Mouse (Mus musculus): ENCODE results near the gene Atg9b. TPM values are rescaled to one million over a fixed set of nuclear protein-coding genes. Genes with fewer than 3 reads are reported as not detected.

The Atg9b gene
- total RNA-seq, 2 experiments from 2014 or later, result 5.0 to 5.2 TPM

DNA sequence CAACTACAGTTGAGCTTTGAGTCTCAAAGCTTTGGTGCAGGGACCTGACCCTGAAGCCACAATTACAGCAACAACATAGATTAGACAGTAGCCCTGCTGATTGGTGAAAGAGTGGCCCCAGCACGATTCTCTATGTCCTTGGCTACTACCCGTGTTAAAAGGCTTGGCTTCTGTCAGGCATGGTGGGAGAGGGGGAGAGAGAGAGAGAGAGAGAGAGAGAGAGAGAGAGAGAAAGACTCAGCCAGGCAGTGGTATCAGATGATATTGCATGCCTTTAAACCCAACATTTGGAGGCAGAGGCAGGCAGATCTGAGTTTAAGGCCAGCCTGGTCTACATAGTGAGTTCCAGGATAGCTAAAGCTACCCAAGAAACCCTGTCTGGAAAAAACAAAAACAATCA, 10.0 kb downstream of the Atg9b start:
- no peak for DNase-seq (ENCODE audit: low spot score in 2 of 2)

DNA sequence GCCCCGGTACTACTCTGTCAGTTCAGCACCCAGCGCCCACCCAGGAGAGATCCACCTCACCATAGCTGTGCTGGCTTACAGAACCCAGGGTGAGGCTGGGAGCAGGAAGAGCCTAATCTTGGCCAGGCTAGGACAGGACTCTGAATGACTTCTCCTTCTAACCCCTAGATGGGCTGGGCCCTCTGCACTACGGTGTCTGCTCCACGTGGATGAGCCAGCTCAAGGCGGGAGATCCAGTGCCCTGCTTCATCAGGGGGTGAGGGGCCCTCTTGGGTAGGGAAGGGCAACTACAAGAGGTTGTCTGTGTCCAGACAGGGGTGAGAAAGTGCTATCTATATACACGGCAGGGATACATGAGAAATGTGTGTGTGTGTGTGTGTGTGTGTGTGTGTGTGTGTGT, 10.5 kb downstream of the Atg9b start:
- DNase-seq (ENCODE audit: low spot score in 2 of 2), result no peak

DNA sequence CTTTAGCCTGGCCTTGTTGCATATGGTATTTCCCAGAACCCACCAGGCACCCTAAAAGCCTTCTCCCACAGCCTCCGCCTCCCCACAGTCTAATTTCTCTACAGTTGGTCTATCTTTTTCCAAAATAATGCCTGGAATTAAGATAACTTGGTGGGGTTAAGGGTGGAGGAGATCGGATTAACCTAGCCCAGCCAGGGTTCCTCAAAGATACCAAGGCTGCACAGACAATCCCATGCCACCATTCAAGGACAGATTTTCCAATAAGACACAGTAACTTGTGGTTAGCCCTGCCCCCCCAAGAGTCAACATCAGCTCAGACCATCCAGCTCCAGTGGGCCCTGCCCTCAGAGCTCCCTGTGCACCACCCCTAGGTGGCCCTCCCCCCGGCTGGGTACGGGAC, 11.4 kb downstream of the Atg9b start:
- no peak for DNase-seq (ENCODE audit: low spot score in 2 of 2)

DNA sequence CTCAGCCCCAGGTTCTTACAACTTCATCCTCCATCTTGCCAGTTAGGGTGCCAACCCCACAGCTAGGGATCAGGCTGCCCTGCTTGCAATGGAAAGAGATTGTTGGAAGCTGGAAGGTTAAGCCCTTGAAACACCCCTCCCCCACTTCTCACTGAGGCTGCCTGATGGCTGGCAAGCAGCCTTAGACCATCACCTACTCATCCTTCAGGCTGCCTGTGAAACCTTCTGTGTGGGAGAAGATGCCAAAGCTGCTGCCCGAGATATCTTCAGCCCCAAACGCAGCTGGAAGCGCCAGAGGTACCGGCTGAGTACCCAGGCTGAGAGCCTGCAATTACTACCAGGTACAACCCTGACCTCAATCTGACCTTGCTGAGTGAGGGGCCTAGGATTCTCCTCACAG, 12.4 kb downstream of the Atg9b start:
- no peak for DNase-seq (ENCODE audit: low spot score in 2 of 2)

DNA sequence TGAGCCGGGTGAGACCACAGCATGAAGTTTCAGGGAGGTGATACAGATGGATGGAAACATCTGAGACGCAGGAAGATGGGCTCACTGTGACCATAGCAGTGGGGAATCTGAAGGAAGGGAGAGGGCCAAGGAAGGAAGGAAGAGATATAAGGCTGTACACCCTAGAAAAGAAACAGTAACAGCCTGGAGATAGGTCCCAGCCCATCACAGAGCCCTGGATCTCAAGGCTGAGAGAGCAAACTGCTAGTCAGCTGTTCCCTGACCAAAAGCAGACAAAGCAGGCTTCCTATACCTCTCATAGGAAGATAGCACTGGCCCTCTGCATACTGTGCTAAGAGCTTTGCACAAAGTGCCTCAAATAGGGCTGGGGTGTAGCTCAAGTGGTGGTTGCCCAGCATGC, 13.2 kb downstream of the Atg9b start:
- DNase-seq (ENCODE audit: low spot score in 2 of 2), result no peak

DNA sequence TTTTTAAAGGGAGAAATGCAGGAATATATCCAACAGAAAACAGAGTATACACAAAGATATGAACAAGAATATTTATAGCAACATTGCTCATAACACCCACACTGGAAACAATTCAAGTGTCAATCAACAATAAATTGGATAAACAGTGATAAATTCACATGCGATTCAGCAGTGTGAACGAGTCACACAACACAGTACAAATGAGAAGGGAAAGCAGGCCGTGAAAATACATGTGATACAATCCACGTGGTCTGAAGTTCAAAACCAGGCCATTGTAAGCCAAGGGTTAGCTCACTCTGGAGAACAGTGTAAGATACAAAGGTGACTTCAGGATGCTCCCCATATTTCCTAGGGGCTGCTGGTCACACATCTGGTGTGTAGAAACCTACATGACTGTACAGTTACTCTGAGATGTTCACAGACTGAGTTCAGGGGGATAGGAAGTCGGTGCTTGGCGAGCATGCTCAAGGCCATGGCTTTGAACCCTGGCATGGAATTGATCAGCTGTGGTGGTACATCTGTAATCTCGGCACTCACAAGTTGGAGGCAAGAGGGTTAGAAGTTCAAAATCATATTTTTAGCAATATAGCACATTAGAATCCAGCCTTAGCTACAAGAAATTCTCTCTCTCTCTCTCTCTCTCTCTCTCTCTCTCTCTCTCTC, 17.1 kb downstream of the Atg9b start:
- DNase-seq (ENCODE audit: low spot score in 2 of 2), result no peak

DNA sequence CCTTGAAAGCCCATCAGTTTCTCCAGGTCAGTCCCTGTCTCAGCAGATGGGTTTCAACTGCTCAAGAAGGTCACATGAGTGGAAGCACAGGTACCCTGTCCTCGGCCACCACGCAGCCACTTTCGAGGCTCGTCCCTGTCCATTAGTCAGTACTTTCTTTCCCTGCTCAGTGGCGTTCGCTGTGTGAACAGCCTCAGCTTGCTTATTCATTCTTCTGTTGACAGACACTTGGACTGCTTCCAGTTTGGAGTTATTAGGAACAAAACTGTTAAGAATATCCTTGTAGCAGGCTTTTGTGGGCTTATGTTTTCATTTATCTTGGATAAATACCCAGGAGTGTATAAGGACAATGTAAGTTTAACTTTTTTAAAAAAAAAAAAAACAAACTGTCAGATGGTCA, 17.7 kb downstream of the Atg9b start:
- no peak for DNase-seq (ENCODE audit: low spot score in 2 of 2)

DNA sequence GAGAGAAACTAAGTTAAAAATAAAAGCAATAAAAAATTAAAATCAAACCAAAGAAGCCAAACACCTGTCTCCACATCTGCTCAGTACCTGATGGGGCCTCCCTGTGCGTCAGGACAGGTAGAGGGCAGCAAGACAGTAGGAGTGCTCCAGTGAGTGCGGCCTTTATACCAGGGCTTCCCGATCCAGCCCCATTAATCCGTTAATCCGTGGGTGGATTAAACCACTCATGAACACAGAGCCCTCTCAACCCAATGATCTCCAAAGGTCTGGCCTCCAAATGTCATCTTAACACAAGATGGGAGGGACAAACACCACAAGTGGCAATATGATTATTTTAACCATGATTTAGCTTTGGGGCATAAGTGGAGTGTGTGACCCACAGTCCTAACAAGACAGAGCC, 18.1 kb downstream of the Atg9b start:
- DNase-seq (ENCODE audit: low spot score in 2 of 2), result no peak

DNA sequence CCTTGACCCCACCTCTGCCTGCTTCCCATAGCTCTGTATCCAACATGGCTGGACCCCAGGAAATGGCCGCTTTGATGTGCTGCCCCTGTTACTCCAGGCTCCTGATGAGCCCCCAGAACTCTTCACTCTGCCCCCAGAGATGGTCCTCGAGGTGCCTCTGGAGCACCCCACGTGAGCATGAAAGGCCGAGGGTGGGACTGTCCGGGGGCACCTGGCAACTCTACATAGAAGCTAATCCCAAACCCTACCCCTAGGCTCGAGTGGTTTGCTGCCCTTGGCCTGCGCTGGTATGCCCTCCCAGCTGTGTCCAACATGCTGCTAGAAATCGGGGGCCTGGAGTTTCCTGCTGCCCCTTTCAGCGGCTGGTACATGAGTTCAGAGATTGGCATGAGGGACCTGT, 22.2 kb downstream of the Atg9b start:
- DNase-seq (ENCODE audit: low spot score in 2 of 2), result no peak

DNA sequence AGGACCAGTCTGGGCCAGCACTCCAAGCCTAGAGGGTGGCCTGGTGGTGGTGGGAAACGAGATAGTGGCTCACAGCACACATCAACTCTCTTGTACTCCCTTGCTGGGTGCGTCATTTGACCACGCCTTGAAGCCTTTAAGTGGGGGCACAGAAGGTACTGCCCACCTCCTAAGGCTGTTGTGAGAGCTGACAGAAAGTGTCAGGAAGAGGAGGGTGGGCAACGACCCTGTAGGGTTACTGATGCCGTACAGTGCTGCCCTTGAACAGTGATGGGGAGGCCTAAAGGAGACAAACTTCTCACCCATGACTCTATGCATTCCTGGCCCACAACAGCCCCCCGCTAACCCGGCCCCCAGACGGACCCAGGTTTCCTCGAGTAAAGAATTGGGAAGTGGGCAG, 25.5 kb downstream of the Atg9b start:
- DNase-seq (ENCODE audit: low spot score in 2 of 2), result no peak

DNA sequence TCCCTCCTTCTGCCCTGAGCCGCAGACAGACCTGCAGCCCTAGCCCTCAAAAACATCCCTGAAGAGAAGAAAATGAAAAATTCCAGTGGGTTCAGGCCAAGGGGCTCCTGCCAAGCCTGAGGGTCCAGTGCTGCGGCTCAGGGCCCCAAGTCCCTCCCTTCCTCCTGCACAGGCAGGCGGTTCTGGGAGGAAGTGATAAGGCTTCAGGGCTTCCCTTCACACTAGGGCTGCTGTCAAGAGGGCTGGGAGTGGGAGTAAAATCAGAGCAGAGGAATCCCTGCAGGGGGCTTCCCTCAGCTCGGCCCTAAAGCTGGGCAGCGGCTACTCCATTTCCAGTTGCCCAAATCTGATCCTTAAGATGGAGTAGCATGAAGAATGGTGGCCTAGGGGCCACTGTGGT, 26.4 kb downstream of the Atg9b start:
- no peak for DNase-seq (ENCODE audit: low spot score in 2 of 2)

DNA sequence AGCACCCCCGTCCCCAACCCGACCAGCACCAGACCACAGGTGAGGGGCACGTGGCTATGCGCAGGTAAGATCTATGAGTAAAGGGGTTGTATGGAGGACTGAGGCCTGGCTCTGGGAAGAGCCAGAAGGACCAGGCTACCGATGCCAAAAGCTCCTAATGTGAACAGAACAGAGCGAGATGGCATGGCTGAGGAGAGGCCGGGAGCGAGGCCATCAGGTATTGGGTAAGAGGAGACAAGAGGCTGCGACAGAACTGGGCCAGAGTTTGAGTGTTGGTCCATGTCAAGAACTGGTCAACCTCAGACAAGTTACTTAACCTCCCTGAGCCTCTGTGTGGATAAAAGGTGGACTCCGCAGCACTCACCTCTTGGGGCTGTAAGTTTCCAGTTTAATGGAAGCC, 27.0 kb downstream of the Atg9b start:
- DNase-seq (ENCODE audit: low spot score in 2 of 2), result no peak

DNA sequence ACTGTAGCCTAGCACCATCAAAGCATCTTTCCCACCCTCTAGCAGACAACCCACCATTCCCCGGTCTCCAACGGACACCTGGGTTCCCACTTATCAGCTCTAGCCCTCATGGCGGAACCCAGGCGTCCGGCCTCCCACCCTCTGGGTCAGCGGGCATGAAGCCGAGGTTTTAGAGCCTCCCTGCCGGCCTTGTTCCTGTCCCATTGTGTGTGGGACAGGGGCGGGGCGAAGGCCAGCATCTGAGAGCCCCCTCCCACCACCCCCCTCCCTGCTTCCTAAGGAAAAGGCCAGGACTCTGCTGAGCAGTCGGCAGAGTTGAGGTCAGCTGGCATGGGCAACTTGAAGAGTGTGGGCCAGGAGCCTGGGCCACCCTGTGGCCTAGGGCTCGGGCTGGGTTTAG, 27.4 kb downstream of the Atg9b start, which contains the start of gene Nos3:
Gene Nos3 (plus strand): TSS at position 303 of the 400 bp plus-strand sequence.
- DNase-seq (ENCODE audit: low spot score in 2 of 2), result no peak

DNA sequence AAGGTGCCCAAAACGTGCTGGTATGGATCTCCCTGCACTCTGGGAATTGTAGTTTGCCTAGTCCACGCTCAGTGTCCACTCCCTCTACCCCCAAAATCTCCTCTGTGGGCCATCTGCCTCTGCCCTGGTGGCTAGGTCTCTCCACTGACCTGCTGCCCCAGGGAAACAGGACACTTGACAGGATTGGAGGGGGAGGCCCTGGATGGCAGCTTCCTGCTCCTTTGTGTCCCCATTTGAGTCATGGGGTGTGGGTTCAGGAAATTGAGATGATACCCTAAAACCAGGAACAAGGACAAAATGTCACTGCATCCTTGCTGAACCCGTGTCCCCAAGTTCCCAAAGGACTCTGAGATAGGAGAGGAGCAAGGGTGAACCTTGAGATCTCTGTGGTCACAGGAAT, 27.9 kb downstream of the Atg9b start:
- no peak for DNase-seq (ENCODE audit: low spot score in 2 of 2)

DNA sequence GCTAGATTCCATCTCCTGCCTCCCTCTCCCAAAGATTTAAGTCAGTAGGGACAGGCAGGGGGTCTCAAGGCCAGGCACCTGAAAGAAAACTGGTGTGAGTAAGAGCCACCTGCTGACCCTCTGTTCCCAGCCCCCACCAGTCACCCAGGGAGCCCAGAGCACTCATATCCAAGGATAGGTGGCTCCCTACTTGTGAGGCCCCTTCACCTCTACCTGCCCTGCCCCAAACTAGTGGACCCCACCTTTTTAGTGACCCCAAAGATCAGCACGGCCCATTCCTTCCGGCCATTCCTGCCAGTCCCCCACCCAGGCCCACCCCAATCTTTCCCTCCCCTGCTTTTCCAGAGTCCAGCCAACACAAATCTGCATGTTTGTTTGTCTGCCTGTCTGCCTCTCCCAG, 28.5 kb downstream of the Atg9b start:
- no peak for DNase-seq (ENCODE audit: low spot score in 2 of 2)

DNA sequence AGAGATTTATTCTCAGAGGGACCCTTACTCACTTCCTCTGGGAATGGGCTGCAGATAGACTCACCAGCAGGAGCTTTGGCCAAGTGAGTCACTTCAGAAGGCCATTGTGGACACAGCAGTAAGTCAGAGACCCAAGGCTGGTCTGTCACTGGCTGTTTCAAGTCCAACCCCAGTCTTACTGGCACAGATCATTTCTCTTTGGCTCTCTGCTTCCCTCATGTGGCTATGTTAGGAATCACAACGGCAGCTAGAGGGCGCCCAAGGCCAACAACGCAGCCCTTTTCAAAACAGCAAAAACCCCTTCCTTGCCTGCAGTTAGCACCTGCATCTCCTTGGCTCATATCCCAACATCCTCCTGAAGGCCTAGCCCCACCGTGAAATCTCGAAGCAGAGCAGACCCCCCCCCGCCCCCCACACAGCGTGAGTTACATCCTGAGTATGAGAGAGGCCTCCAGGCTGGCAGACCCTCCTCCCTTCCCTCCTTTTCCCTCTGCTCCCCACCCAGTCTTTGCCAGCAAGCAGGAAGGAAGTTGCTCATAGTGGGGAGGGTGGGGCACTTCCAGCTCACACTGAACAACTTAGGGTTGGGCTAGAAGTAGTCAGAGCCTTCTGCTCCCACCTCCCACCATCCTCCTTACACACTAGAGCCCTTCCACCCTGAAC, 31.0 kb downstream of the Atg9b start:
- peak; percentile 90 to 92 for DNase-seq (ENCODE audit: low spot score in 2 of 2)

DNA sequence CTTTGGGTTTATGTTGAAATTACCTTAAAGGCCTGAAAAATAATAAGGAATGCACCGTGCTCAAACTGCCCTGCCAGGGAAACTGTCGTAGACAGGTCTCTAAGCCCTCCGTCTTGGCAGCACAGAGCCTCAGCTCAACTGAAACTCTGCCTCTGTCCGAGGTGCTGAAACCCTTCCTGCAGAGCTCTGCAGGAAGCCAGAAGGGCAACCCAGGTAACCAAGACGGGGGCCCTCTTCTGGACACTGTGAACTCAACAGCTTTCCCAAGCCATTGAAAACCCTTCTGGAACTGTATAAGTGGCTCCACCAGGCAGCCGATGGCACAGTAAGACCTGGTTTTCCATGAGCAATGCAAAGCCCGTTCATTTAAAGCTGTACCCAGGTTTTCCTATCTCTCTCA, 34.5 kb downstream of the Atg9b start:
- DNase-seq (ENCODE audit: low spot score in 2 of 2), result peak; percentile 45 to 63

DNA sequence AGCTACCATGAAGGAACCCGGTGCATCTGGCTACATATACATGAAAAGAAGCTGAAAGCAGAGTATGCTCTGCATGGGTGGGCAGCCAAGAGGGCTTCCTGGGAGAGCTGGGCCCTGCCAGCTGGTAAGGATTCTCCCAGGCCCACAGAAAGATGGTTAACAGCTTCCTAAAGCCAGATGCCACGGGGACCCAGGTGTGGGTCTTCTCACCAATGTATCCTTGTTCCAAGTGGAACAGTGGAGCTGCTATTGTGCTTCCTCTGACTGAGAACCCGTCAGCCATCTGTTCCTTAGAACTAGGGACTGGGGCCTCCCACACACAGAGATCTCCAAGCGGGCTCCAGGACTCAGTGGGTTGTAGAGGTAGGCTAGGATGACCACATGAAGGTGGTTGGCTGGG, 35.2 kb downstream of the Atg9b start:
- DNase-seq (ENCODE audit: low spot score in 2 of 2), result no peak

DNA sequence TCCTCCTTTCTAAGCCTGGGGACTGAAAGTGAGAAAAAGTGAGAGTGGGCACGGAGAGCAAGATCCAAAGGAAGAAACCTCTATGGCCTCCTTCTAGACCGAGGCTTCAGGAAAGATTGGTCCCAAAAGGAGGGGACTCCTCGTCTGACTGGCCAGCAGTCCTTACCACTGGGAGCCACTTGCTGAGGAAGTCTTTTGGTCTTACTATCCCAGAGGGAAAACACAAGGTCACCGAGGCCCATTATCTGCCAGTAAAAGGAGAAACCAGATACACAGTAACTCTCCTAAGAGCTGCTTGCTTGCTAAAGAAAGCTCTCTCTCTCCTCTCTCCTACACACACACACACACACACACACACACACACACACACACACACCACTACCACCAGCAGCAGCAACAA, 38.6 kb downstream of the Atg9b start:
- no peak for DNase-seq (ENCODE audit: low spot score in 2 of 2)

DNA sequence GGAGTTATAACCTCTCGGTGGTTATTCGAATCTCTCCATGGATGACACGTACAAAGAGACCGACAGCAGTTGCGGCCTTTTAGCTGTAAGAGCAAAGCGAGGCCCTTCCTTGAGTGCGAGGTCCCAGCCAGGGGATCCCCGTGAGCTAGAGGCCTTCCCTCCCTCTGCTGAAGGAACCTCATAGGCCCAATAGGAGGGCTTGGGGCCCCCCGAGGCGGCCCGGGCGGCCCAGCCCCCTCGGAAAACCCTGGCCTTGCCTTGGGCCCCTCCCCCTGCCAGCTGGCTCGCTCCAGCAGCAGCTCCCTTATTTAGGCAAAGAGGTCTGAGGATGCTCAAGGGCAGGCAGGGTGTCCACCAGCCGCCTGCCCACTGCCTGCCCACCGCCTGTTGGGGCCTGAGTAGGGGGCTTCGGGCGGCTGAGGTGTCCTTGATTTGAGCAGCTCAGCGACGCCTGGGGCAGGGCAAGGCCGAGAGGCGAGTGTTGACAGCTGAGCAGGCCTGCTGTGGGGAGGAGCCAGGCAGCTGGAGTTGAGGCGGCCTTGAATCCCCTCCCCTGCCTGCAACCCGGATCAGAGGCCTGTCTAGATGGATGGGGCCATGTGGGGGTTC, 39.6 kb downstream of the Atg9b start:
- peak in 1 of 2 experiments; percentile 41 for DNase-seq (ENCODE audit: low spot score in 2 of 2)

DNA sequence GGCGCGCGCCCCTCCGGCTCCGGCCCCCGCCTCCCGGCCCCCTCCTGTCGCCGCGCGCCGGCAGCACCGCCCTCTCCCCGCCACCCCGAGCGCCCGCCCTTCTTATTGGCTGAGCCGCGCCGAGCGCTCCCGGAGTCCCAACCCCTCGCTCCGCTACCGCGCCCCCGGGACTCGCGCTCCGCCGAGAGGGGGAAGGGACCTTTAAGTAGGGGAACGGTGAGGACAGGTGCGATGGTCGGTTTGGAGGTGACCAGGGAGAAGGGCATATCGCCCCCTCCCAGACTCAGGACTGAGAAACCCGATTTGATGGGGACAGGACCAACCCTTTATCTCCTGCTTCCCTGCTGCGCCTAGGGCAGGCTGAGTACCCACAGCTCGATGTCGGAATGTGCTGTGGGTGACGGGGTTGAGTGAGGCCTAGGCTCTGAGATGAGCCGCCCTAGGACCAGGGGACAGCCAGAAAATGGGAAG, 40.2 kb downstream of the Atg9b start:
- peak; percentile 85 to 91 for DNase-seq (ENCODE audit: low spot score in 2 of 2)

DNA sequence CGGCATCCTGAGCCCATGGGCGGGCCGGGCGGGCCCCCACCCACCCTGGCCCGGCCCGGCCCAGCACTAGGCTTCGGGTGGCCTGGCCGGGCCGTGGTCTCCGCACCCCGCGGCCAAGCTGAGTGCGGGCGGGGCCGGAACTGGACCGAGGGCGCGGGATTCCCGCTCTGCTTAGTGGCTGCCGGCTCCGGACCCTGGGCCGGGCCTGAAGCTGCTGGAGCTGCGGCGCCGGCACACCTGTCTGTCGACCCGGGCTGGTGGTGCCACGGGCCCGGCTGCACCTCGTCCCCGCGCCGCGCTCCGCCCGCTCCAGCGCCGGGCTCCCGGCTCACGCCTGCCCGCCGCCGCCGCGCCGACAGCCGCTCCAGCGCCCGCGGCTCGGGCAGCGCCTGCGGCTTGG, 40.7 kb downstream of the Atg9b start, which contains the start of gene Kcnh2:
Gene Kcnh2 (minus strand): TSS at position 327 of the 400 bp plus-strand sequence.
- DNase-seq (ENCODE audit: low spot score in 2 of 2), result no peak
